Mouse (Mus musculus) kidney, adult 10 weeks (tissue): ENCODE results near the gene Procr. TPM values are rescaled to one million over a fixed set of nuclear protein-coding genes. Genes with fewer than 3 reads are reported as not detected.

Experiments used
- polyA plus RNA-seq: library from polyadenylated mRNA; stranded (reverse); fragments of 350-450 nt; fragmentation: Illumina TruSeq; extraction: RNeasy Lipid Tissue Mini Kit (QIAGEN cat#74804); gene quantifications from one replicate; pipeline ENCODE4 v1.2.3, GENCODE M21; 2014; ENCODE audit warnings: low read depth, low replicate concordance

The Procr gene
- 1.3 TPM for polyA plus RNA-seq

GRCm38 (mm10) chr2:155751014-155751786 lies at the start of gene Procr:
Gene Procr (plus strand): TSS chr2:155751117.

DNA sequence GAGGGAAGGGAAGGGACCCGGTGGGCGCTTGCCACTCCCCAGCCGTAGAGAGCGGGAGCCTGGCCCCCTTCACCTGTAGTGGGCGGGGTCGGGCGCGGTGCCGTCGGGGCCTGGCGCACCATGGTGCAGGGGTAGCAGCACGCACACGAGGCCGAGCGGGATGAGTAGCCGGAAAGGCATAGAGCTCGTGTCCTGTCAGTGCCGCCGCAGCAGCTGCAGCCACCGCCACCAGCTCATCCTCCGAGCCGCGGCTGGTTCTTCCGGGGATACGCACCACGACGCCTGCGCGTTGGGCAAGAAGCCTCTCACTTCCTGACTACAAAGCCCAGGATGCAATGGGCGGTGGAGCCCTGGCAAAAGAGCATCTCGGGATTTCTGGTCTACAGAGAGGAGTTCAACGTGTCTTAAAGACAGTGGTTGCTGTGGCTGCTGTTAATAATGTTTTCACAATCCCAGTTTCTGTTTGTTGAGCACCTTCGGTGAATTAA lies 21.7 kb upstream of the Procr start, which contains the start of gene Edem2:
Gene Edem2 (minus strand): TSS at position 318 of the 488 bp plus-strand sequence.

GRCm38 (mm10) chr2:155735766-155736165 lies 15.2 kb upstream of the Procr start, which contains the start of gene Gm17581:
Gene Gm17581 (minus strand): TSS chr2:155735866.

GRCm38 (mm10) chr2:155774927-155775684 lies 24.2 kb downstream of the Procr start, which contains the start of gene Mmp24:
Gene Mmp24 (plus strand): TSS chr2:155775342.

Other genes with a start within 250 kb of the Procr start
- 73.7 TPM for gene Acss2, start 233.2 kb upstream of the Procr start, polyA plus RNA-seq
- not detected for gene Ggt7, start 232.9 kb upstream of the Procr start, polyA plus RNA-seq
- 31.7 TPM for gene Gss, start 158.3 kb upstream of the Procr start, polyA plus RNA-seq
- gene Myh7b, start 139.9 kb upstream of the Procr start, polyA plus RNA-seq: not detected
- 81.1 TPM for gene Trpc4ap, start 58.7 kb upstream of the Procr start, polyA plus RNA-seq
- 9.0 TPM for gene Edem2, start 21.6 kb upstream of the Procr start, polyA plus RNA-seq
- gene Gm17581, start 15.3 kb upstream of the Procr start, polyA plus RNA-seq: not detected
- not detected for gene Mmp24, start 24.2 kb downstream of the Procr start, polyA plus RNA-seq
- gene BC029722, start 68.3 kb downstream of the Procr start, polyA plus RNA-seq: 15.5 TPM
- 5.1 TPM for gene Eif6, start 75.8 kb downstream of the Procr start, polyA plus RNA-seq
- gene Fam83c, start 83.7 kb downstream of the Procr start, polyA plus RNA-seq: not detected
- 78.5 TPM for gene Uqcc1, start 179.2 kb downstream of the Procr start, polyA plus RNA-seq
- not detected for gene Gm15557, start 189.6 kb downstream of the Procr start, polyA plus RNA-seq
- gene Gdf5, start 194.2 kb downstream of the Procr start, polyA plus RNA-seq: not detected
- gene Cep250, start 205.3 kb downstream of the Procr start, polyA plus RNA-seq: 1.3 TPM